Mouse (Mus musculus) neural tube, embryonic 15.5 days (tissue): ENCODE results near the gene Smurf2. TPM values are rescaled to one million over a fixed set of nuclear protein-coding genes. Genes with fewer than 3 reads are reported as not detected.

Source experiments
- ATAC-seq: fragments of 200-750 bp; cut with Nextera tagmentation; 2 replicates; pipeline ENCODE4 v1.8.0; 2017; ENCODE audit warnings: mild to moderate bottlenecking, moderate TSS enrichment, moderate library complexity; ENCODE audit not compliant: low FRiP score
- H3K27ac ChIP-seq: fragments of 300-500 bp; sonication (generic); replicated peaks from 2 replicates; pipeline ENCODE4 v1.5.1; 2015; ENCODE audit warnings: mild to moderate bottlenecking, inconsistent platforms
- H3K27me3 ChIP-seq: fragments of 300-500 bp; sonication (generic); replicated peaks from 2 replicates; pipeline ENCODE4 v1.6.1; 2015; ENCODE audit warnings: inconsistent platforms
- H3K36me3 ChIP-seq: fragments of 300-500 bp; sonication (generic); 2 replicates; pipeline ENCODE4 v1.6.1; 2015; ENCODE audit warnings: inconsistent platforms
- H3K4me1 ChIP-seq: fragments of 300-500 bp; sonication (generic); 2 replicates; pipeline ENCODE4 v1.6.1; 2015; ENCODE audit warnings: inconsistent platforms
- H3K4me2 ChIP-seq: fragments of 300-500 bp; sonication (generic); 2 replicates; pipeline ENCODE4 v1.6.1; 2015; ENCODE audit warnings: inconsistent platforms, mild to moderate bottlenecking, moderate library complexity
- H3K4me3 ChIP-seq: fragments of 300-500 bp; sonication (generic); replicated peaks from 2 replicates; pipeline ENCODE4 v1.5.1; 2015; ENCODE audit warnings: mild to moderate bottlenecking, inconsistent platforms
- H3K9ac ChIP-seq: fragments of 300-500 bp; sonication (generic); replicated peaks from 2 replicates; pipeline ENCODE4 v1.6.1; 2015; ENCODE audit warnings: mild to moderate bottlenecking, inconsistent platforms
- H3K9me3 ChIP-seq: fragments of 300-500 bp; sonication (generic); replicated peaks from 2 replicates; pipeline ENCODE4 v1.6.1; 2016; ENCODE audit warnings: inconsistent platforms
- WGBS: fragments of 180-500 bp; shearing (Covaris S2); methylation state at CpG from one replicate; pipeline ENCODE4 v1.1.7; 2015; ENCODE audit warnings: mixed read lengths; 5-methylcytosine and 5-hydroxymethylcytosine counted together
- polyA plus RNA-seq: library from polyadenylated mRNA; unstranded; fragments of >200 nt; fragmentation: Nextera tagmentation; extraction: Ambion mirVana; gene quantifications from 2 replicates; pipeline ENCODE4 v1.2.1, GENCODE M21; 2015

Gene Smurf2
- polyA plus RNA-seq, 1 experiment from 2014 or later: 11.4 TPM

- H3K9ac ChIP-seq: no peak overlapping the region
- ATAC-seq: no peak
- no peaks in the 10 kb centered on the region; the same call in 1 of the 2 replicates for H3K4me1 ChIP-seq
- no peaks in the 10 kb centered on the region for H3K36me3 ChIP-seq
- no peak overlapping the region for H3K4me2 ChIP-seq
- no peak overlapping the region for H3K27ac ChIP-seq
- no peaks in the 10 kb centered on the region for H3K9me3 ChIP-seq
- H3K4me3 ChIP-seq: no peak overlapping the region
- 88% methylated on average over 1 of the region's 1 CpGs for WGBS
- no peaks in the 10 kb centered on the region for H3K27me3 ChIP-seq
These were observed 20.7 kb downstream of the Smurf2 start for GRCm38 (mm10) chr11:106899804-106900203.

DNA sequence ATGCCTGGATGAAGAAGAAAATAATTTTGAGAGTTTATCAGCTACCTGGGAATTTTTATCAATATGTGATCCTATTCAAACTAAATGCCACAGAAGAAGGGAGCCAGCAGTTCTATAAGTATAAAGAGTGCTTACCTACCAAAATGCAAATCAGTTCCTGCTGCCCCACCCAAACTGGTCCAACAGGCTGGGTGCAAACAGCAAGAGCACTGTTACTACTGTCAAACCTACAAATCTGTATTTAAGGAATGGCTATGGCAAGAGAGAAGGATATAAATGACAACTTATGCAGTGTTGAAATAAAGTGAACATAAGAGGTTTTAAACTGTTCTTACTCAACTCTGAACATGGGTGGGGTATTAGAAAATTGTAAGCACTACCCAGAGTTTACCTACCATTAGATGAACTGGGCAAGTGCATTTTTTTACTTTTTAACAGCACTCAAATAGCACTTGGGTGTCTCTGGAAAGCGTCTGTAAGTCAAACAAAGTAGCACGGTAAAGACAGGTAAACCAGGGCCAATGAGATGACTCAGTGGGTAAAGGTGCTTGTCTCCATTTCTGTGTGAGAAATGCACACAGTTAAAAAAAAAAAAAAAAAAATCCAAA is 23.9 kb downstream of the Smurf2 start:
- no peak for ATAC-seq
- Histone ChIP-seq H3K9me3 (no peaks in the 10 kb centered on the region), H3K4me2 (no peak overlapping the region), H3K27me3 (no peaks in the 10 kb centered on the region), H3K4me3 (no peak overlapping the region), H3K27ac (no peak overlapping the region), H3K9ac (no peak overlapping the region), H3K36me3 (no peaks in the 10 kb centered on the region), H3K4me1 (peaks cover 8% of the 10 kb centered on the region; the same call in 1 of the 2 replicates)
- 85% methylated on average over 2 of the region's 2 CpGs for WGBS

- H3K4me3 ChIP-seq: no peak overlapping the region
- ATAC-seq: no peak
- WGBS: 67% methylated on average over 1 of the region's 1 CpGs
These were observed 36.9 kb downstream of the Smurf2 start for GRCm38 (mm10) chr11:106883656-106884055.

DNA sequence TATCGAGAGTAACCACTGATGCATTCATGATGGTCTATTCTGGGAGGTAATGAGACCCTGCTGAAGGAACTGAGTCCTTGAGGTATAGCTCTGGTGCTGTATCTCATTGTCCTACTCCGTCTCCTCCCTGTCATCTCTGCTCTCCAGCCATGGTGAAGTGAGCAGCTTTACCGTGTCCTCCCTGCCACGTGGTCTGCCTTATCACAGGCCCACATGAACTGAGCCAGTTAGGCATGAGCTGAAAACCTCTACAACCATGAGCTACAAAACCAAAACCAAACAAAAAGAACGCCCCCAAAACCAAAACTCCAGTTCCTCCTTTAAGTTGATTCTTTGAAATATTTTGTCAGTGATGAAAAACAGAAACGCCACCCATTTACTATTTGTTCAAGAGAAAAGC is 47.9 kb downstream of the Smurf2 start:
- no peak overlapping the region for H3K4me3 ChIP-seq
- H3K9ac ChIP-seq: no peak overlapping the region
- H3K4me2 ChIP-seq: no peak overlapping the region
- H3K27ac ChIP-seq: no peak overlapping the region
- no peaks in the 10 kb centered on the region for H3K9me3 ChIP-seq
- H3K4me1 ChIP-seq: no peaks in the 10 kb centered on the region
- ATAC-seq: no peak
- WGBS: 90% methylated on average over 6 of the region's 6 CpGs
- H3K27me3 ChIP-seq: no peaks in the 10 kb centered on the region
- peaks cover 8% of the 10 kb centered on the region for H3K36me3 ChIP-seq

More at GRCm38 (mm10) chr11:106883656-106884055, 36.9 kb downstream of the Smurf2 start:
- Histone ChIP-seq H3K4me2 (no peak overlapping the region), H3K4me1 (peaks cover 2% of the 10 kb centered on the region; the same call in 1 of the 2 replicates), H3K27ac (no peak overlapping the region), H3K27me3 (no peaks in the 10 kb centered on the region), H3K9me3 (no peaks in the 10 kb centered on the region), H3K36me3 (no peaks in the 10 kb centered on the region), H3K9ac (no peak overlapping the region)

- H3K4me1 ChIP-seq: no peaks in the 10 kb centered on the region
- H3K27ac ChIP-seq: no peak overlapping the region
- no peak overlapping the region for H3K4me3 ChIP-seq
- 72% methylated on average over 2 of the region's 2 CpGs for WGBS
- no peak overlapping the region for H3K4me2 ChIP-seq
- no peaks in the 10 kb centered on the region for H3K9me3 ChIP-seq
- H3K9ac ChIP-seq: no peak overlapping the region
- H3K27me3 ChIP-seq: no peaks in the 10 kb centered on the region
- peaks cover 13% of the 10 kb centered on the region for H3K36me3 ChIP-seq
- no peak for ATAC-seq
These were observed 69.1 kb downstream of the Smurf2 start for GRCm38 (mm10) chr11:106851438-106851837.

- 97% methylated on average over 3 of the region's 3 CpGs for WGBS
- ATAC-seq: no peak
- H3K9ac ChIP-seq: no peak overlapping the region
- H3K4me2 ChIP-seq: no peak overlapping the region
- peaks cover 34% of the 10 kb centered on the region for H3K36me3 ChIP-seq
- no peaks in the 10 kb centered on the region for H3K9me3 ChIP-seq
- H3K4me3 ChIP-seq: no peak overlapping the region
- no peaks in the 10 kb centered on the region for H3K27me3 ChIP-seq
- H3K27ac ChIP-seq: no peak overlapping the region
- H3K4me1 ChIP-seq: no peaks in the 10 kb centered on the region
These were observed 78.5 kb downstream of the Smurf2 start for GRCm38 (mm10) chr11:106842002-106842401.

DNA sequence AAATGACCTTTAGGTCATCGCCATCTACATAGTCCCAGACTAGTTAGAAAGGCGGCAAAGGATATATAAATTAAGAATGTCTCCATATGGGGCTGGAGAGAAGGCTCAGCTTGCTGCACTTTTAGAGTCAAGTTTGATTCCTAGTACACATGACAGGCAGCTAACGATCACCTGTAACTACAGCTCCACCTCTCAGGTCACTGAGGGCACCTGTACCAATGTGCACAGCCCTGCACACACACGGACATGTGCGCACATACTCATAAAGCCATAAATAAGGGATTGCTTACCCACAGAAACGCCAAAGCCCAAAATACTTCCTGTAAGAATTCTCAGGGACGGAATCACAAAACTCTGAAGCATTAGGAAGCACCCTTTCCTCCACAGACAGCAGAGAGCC is 92.4 kb downstream of the Smurf2 start:
- 93% methylated on average over 7 of the region's 7 CpGs for WGBS
- H3K4me3 ChIP-seq: no peak overlapping the region
- no peaks in the 10 kb centered on the region for H3K9me3 ChIP-seq
- no peaks in the 10 kb centered on the region for H3K27me3 ChIP-seq
- no peak overlapping the region for H3K9ac ChIP-seq
- ATAC-seq: no peak
- no peak overlapping the region for H3K4me2 ChIP-seq
- peaks cover 66% of the 10 kb centered on the region for H3K36me3 ChIP-seq
- no peak overlapping the region for H3K27ac ChIP-seq
- H3K4me1 ChIP-seq: no peaks in the 10 kb centered on the region

DNA sequence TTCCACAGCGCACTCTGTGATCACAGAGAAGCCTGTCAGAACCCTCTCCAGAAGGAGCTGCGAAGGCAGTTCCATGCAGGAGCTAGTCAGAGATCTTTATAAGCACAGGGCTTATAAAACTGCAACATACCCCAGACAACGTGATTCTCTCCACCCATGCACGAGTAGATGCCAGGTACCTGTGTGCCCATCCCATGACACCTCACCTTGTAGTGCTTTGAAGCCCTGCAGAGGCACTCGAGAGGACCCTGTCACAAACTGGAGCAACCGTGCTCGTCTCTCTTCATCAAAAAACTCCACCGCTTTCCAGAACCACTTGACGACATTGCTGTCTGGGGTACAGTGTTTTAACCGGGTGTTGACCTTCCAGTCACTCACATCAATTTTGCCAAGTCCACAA is 96.1 kb downstream of the Smurf2 start:
- no peak overlapping the region for H3K4me3 ChIP-seq
- H3K4me2 ChIP-seq: no peak overlapping the region
- WGBS: 94% methylated on average over 10 of the region's 10 CpGs
- no peaks in the 10 kb centered on the region for H3K9me3 ChIP-seq
- H3K36me3 ChIP-seq: peaks cover 54% of the 10 kb centered on the region
- ATAC-seq: no peak
- H3K27ac ChIP-seq: no peak overlapping the region
- H3K4me1 ChIP-seq: 0 out of 2 replicates have a peak, but pooled peaks cover 3% of the 10 kb centered on the region
- H3K27me3 ChIP-seq: no peaks in the 10 kb centered on the region
- no peak overlapping the region for H3K9ac ChIP-seq

DNA sequence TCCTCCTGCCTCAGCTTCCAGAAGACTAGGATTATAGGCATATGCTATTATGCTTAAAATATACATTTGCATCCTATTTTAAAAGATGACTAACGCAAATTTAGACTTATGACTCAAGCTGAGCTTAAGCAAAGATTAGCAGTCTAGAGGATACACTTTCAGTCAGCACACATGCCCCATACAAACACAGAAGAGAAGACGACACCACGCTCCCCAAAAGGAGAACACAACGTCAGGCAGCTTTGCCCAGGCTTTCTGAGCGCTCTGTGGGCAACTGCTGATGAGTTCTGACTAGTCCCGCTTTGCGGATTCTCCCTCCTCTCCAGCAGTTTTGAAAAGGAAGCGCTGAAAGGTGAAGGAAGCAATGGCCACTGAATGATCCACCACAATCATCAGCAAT is 96.8 kb downstream of the Smurf2 start:
- peaks cover 55% of the 10 kb centered on the region for H3K36me3 ChIP-seq

GRCm38 (mm10) chr11:106822911-106823310 is 97.6 kb downstream of the Smurf2 start:
- peaks cover 13% of the 10 kb centered on the region for H3K4me1 ChIP-seq
- H3K9ac ChIP-seq: no peak overlapping the region
- peaks cover 54% of the 10 kb centered on the region for H3K36me3 ChIP-seq
- H3K4me3 ChIP-seq: no peak overlapping the region
- no peak overlapping the region for H3K27ac ChIP-seq
- ATAC-seq: no peak
- no peaks in the 10 kb centered on the region for H3K27me3 ChIP-seq
- H3K4me2 ChIP-seq: no peak overlapping the region
- no peaks in the 10 kb centered on the region for H3K9me3 ChIP-seq
- 86% methylated on average over 5 of the region's 5 CpGs for WGBS

More for the DNA sequence above, 96.8 kb downstream of the Smurf2 start:
- Histone ChIP-seq H3K9me3 (no peaks in the 10 kb centered on the region), H3K4me1 (peaks cover 5% of the 10 kb centered on the region; the same call in 1 of the 2 replicates), H3K9ac (no peak overlapping the region), H3K27me3 (no peaks in the 10 kb centered on the region), H3K4me2 (no peak overlapping the region), H3K4me3 (no peak overlapping the region), H3K27ac (no peak overlapping the region)
- ATAC-seq: no peak
- WGBS: 95% methylated on average over 8 of the region's 8 CpGs

- H3K4me3 ChIP-seq: no peak overlapping the region
- no peaks in the 10 kb centered on the region for H3K27me3 ChIP-seq
- no peak overlapping the region for H3K4me2 ChIP-seq
- ATAC-seq: no peak
- H3K36me3 ChIP-seq: peaks cover 53% of the 10 kb centered on the region
- H3K4me1 ChIP-seq: peaks cover 15% of the 10 kb centered on the region
- WGBS: 95% methylated on average over 8 of the region's 8 CpGs
- H3K9ac ChIP-seq: no peak overlapping the region
- H3K9me3 ChIP-seq: no peaks in the 10 kb centered on the region
- H3K27ac ChIP-seq: no peak overlapping the region
These were observed 98.0 kb downstream of the Smurf2 start for GRCm38 (mm10) chr11:106822491-106822890.

GRCm38 (mm10) chr11:106821397-106821796 is 99.1 kb downstream of the Smurf2 start:
- Histone ChIP-seq H3K27ac (0 out of 2 replicates have a peak overlapping the region, but pooled peaks have one; percentile 3), H3K9ac (0 out of 2 replicates have a peak overlapping the region, but pooled peaks have one; percentile 7), H3K9me3 (no peaks in the 10 kb centered on the region), H3K4me2 (no peak overlapping the region), H3K4me3 (no peak overlapping the region), H3K4me1 (peaks cover 15% of the 10 kb centered on the region), H3K27me3 (no peaks in the 10 kb centered on the region), H3K36me3 (peaks cover 59% of the 10 kb centered on the region)
- no peak for ATAC-seq
- WGBS: 88% methylated on average over 6 of the region's 6 CpGs
